Mouse (Mus musculus) stomach, embryonic 16.5 days (tissue): ENCODE measurements around the gene Gan. TPM values are rescaled to one million over a fixed set of nuclear protein-coding genes. Genes with fewer than 3 reads are reported as not detected.

ENCODE experiments used
- ATAC-seq: fragments of 200-750 bp; cut with Nextera tagmentation; 2 replicates; pipeline ENCODE4 v1.8.0; 2017; ENCODE audit warnings: moderate number of reproducible peaks, moderate TSS enrichment; ENCODE audit not compliant: insufficient read depth, low FRiP score
- H3K27ac ChIP-seq: fragments of 300-500 bp; sonication (generic); 2 replicates; pipeline ENCODE4 v1.5.1; 2014; ENCODE audit warnings: low read length
- H3K27me3 ChIP-seq: fragments of 300-500 bp; sonication (generic); 2 replicates; pipeline ENCODE4 v1.6.1; 2014; ENCODE audit warnings: low read length, control low read depth, mixed read lengths; ENCODE audit not compliant: control insufficient read depth, insufficient read depth
- H3K36me3 ChIP-seq: fragments of 300-500 bp; sonication (generic); 2 replicates; pipeline ENCODE4 v1.6.1; 2014; ENCODE audit warnings: low read length; ENCODE audit not compliant: control insufficient read depth, insufficient read depth
- H3K4me1 ChIP-seq: fragments of 300-500 bp; sonication (generic); 2 replicates; pipeline ENCODE4 v1.6.1; 2014; ENCODE audit warnings: low read length, control low read depth, mixed read lengths; ENCODE audit not compliant: control insufficient read depth, insufficient read depth
- H3K4me2 ChIP-seq: fragments of 300-500 bp; sonication (generic); 2 replicates; pipeline ENCODE4 v1.6.1; 2014; ENCODE audit warnings: low read depth, low read length, mixed read lengths
- H3K4me3 ChIP-seq: fragments of 300-500 bp; sonication (generic); replicated peaks from 2 replicates; pipeline ENCODE4 v1.5.1; 2014; ENCODE audit warnings: mild to moderate bottlenecking, low read length
- H3K9ac ChIP-seq: fragments of 300-500 bp; sonication (generic); 2 replicates; pipeline ENCODE4 v1.6.1; 2014; ENCODE audit warnings: low read length
- H3K9me3 ChIP-seq: fragments of 300-500 bp; sonication (generic); replicated peaks from 2 replicates; pipeline ENCODE4 v1.6.1; 2016; ENCODE audit warnings: low read length, control low read depth; ENCODE audit not compliant: control insufficient read depth
- WGBS: fragments of 180-500 bp; shearing (Covaris S2); extraction: QIAGEN DNeasy Blood & Tissue Kit; methylation state at CpG from one replicate; pipeline ENCODE4 v1.1.7; 2014; 5-methylcytosine and 5-hydroxymethylcytosine counted together
- polyA plus RNA-seq: library from polyadenylated mRNA; unstranded; fragments of >200 nt; fragmentation: Nextera tagmentation; extraction: Ambion mirVana; gene quantifications from 2 replicates; pipeline ENCODE4 v1.2.1, GENCODE M21; 2015

The Gan gene
- polyA plus RNA-seq, 1 experiment from 2014 or later: 2.2 TPM

DNA sequence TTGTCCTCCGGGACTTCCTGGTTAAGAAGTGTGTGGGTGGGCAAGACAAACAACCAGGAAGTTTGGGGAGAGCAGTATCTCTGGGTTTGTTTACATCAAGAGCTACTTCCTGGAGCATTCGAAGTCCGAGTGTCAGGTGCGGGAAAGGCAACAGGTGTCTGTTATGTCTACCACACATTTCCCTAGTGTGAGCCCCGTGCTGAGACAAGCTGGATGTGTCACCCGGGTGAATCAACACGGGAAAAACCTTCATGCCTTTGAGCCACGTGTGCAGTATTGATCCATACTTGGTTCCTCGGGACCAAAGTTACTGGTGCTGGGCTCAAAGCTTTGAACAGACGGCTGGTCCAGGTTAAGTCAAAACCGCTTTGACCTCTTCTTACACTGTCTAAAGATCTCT lies 20.6 kb upstream of the Gan start:
- Histone ChIP-seq H3K27me3 (no peaks in the 10 kb centered on the region), H3K36me3 (no peaks in the 10 kb centered on the region), H3K4me3 (no peak overlapping the region), H3K4me1 (no peaks in the 10 kb centered on the region), H3K9ac (no peak overlapping the region), H3K27ac (no peak overlapping the region), H3K4me2 (peak overlapping the region; percentile 10; the same call in 1 of the 2 replicates), H3K9me3 (peaks cover 7% of the 10 kb centered on the region; the same call in 1 of the 2 replicates)
- ATAC-seq: no peak
- WGBS: 35% methylated on average over 11 of the region's 11 CpGs

DNA sequence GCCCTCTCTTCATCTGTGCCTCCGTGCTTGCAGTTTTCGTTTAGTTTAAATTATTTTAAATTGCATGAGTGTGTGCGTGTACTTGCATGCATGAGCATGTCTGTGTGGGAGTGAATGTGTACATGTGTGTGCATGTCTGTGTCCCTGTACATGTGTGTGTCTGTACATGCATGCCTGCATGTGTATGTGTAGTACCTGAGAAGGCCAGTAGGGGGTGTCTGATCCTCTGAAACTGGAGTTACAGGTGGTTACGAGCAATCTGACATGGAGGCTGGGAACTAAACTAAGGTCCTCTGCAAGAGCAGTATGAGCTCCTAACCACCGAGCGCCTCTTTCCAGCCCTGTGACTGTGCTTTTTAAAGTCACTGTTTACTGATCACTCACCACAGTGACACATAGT lies 9.4 kb upstream of the Gan start:
- H3K9me3 ChIP-seq: no peaks in the 10 kb centered on the region
- 90% methylated on average over 6 of the region's 6 CpGs for WGBS

DNA sequence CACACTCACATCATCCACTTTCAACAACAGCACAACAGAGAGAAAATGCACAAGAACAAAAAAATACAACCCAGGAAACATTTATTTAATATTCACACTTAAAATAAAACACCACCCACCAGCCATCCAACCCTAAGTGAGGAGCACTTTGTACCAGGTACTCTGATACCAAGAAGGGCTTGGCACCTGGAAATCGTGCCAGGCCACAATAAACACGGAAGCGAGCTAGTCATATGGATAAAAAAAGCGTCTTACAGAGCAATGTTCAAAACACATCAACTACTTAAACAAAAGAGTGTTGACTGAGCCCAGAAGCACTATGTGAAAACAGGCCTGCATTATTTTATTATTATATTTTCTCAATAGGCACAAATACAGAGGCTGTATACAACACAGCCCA lies 1.8 kb upstream of the Gan start:
- Histone ChIP-seq H3K27me3 (no peaks in the 10 kb centered on the region), H3K4me1 (peaks cover 16% of the 10 kb centered on the region; the same call in 1 of the 2 replicates), H3K9ac (no peak overlapping the region), H3K4me3 (no peak overlapping the region), H3K36me3 (no peaks in the 10 kb centered on the region), H3K9me3 (no peaks in the 10 kb centered on the region), H3K27ac (no peak overlapping the region), H3K4me2 (peak overlapping the region; percentile 64)
- ATAC-seq: no peak
- WGBS: 87% methylated on average over 4 of the region's 4 CpGs

More for the DNA sequence above, 9.4 kb upstream of the Gan start:
- ATAC-seq: no peak
- H3K27ac ChIP-seq: no peak overlapping the region
- no peak overlapping the region for H3K4me3 ChIP-seq
- no peak overlapping the region for H3K4me2 ChIP-seq
- H3K27me3 ChIP-seq: no peaks in the 10 kb centered on the region
- no peak overlapping the region for H3K9ac ChIP-seq
- no peaks in the 10 kb centered on the region for H3K4me1 ChIP-seq
- no peaks in the 10 kb centered on the region for H3K36me3 ChIP-seq

DNA sequence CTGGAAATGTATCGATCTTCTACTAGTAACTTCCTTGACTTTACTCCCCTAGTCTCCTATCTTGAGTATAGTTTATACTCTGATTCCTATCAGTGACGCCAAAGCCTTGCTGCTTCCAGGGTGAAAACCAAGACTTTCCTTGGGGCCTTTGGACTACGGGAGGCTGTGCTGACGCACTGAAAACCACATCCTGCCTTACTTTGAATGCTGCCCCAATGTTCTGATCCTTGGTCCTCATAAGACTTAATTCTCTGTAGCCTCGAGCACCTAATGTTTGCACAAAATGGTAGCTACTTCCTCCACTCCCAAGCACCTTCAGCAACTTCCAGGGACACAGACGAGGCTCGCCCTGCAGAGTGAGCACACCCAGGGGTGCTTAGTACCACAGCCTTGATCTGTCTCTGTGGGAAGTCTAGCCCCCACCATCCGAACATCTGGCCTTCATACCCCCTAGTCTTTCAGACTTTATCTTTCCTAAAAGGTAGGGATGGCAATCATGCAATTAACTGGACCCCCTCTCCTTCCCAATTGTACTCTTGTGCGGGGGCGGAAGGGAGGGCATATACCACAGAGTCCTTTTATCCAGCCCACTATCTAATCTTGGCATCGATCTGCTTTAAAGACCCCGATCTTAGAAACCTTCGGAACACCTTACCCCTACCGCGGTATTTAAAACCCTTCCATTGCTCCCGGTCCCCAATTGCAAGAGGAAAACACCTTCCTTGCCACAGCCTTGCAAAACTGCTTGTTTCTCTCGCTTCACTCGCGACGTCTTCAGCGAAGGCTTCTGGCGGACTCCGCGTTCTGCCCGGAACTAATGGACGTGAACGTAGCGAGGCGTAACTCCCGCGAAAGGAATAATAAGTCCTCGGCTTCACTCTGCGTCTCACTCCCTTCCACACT lies 818 bp upstream of the Gan start:
- Histone ChIP-seq H3K4me2 (peak overlapping the region; percentile 64), H3K4me3 (peak overlapping the region; percentile 90)
- 8% methylated on average over 33 of the region's 33 CpGs for WGBS

DNA sequence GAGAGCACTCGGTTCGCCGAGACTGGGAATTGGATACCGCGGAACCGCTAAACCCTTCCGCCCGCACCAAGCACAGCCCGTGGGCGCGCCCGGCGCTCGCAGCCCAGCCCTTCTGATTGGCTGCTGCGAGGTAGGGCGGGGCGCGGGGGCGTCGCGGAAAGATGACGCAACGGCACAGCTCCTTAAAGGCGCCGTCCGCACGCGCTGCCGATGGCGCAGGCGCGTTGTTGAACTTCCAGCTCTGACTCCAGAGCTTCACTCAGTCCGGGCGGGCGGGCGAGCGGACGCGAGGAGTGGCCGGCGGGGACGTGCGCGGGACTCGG lies 205 bp upstream of the Gan start:
- peak overlapping the region; percentile 93 for H3K27ac ChIP-seq
- ATAC-seq: peak; percentile 96
- H3K9ac ChIP-seq: peak overlapping the region; percentile 94
- peak overlapping the region; percentile 90 for H3K4me3 ChIP-seq
- H3K4me2 ChIP-seq: peak overlapping the region; percentile 83
- H3K27me3 ChIP-seq: no peaks in the 10 kb centered on the region
- peaks cover 16% of the 10 kb centered on the region; the same call in 1 of the 2 replicates for H3K4me1 ChIP-seq
- no peaks in the 10 kb centered on the region for H3K9me3 ChIP-seq
- no peaks in the 10 kb centered on the region for H3K36me3 ChIP-seq
- under 1% methylated on average over 45 of the region's 45 CpGs for WGBS

More for the DNA sequence above, 818 bp upstream of the Gan start:
- Histone ChIP-seq H3K27ac (peak overlapping the region; percentile 93), H3K9me3 (no peaks in the 10 kb centered on the region), H3K36me3 (no peaks in the 10 kb centered on the region), H3K9ac (peak overlapping the region; percentile 78), H3K27me3 (no peaks in the 10 kb centered on the region), H3K4me1 (peaks cover 16% of the 10 kb centered on the region; the same call in 1 of the 2 replicates)
- no peak for ATAC-seq

DNA sequence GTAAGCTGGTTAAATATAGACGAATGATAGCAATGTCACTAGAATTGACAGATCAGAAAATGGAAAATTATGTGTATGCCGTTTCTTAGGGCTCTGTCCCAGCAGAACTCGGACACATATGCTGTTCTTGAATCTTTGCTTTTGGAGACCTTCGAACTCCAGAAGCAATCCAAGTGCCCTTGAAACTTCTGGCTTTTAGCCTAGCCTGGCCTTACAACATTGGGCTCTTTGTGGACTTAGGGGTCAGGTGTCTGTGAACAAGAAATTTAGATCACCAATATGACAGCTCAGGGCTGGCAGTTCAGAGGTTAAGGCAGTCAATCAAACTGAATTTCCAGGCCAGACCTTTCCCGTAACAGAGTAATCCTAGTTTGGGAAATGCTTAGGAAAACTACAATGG lies 1.1 kb downstream of the Gan start:
- Histone ChIP-seq H3K9ac (peak overlapping the region; percentile 94), H3K27ac (no peak overlapping the region)

DNA sequence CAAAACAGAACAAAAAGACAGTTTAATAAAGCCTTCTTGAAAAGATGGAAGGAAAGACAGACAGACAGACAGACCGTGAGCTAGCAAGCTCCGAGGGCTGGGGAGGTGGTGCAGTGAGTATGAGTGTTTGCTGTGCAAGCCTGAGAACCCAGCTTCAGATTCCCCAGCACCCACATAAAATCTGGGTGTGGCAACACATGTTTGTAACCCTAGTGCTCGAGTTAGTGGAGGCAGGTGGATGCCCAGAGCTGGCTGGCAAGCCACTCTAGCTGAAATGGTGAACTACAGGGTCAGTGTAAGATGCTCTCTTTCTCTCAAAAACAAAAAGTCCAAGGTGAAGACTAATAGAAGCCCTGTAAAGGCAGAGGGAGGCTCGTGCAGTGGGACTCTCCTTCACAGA lies 7.0 kb downstream of the Gan start:
- 74% methylated on average over 4 of the region's 4 CpGs for WGBS
- no peak overlapping the region for H3K27ac ChIP-seq
- H3K9me3 ChIP-seq: no peaks in the 10 kb centered on the region

More for the DNA sequence above, 1.1 kb downstream of the Gan start:
- peaks cover 16% of the 10 kb centered on the region; the same call in 1 of the 2 replicates for H3K4me1 ChIP-seq
- H3K36me3 ChIP-seq: no peaks in the 10 kb centered on the region
- 54% methylated on average over 5 of the region's 5 CpGs for WGBS
- H3K27me3 ChIP-seq: no peaks in the 10 kb centered on the region
- no peak for ATAC-seq
- H3K9me3 ChIP-seq: no peaks in the 10 kb centered on the region
- H3K4me2 ChIP-seq: peak overlapping the region; percentile 83
- H3K4me3 ChIP-seq: peak overlapping the region; percentile 90

DNA sequence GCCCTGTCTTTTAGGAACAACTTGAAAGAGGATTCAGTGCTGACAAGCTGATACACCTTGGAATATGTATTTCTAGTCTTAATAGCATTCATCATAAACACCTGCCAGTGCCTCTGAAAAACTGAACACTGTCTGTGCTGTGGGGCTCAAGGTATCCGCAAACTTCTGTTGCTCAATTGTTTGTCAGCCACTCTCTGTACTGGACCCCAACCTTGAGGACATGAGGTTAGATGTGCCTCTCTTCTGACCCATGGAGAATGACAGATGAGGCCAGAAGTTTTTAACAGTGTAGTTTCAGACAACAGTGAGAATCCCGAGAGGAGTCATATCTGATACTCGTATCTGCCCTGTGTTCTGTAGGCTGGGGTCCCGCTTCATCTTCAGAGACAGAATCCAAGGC lies 7.6 kb downstream of the Gan start:
- H3K4me1 ChIP-seq: peaks cover 30% of the 10 kb centered on the region
- H3K4me3 ChIP-seq: no peak overlapping the region
- no peak overlapping the region for H3K9ac ChIP-seq
- H3K4me2 ChIP-seq: no peak overlapping the region
- no peaks in the 10 kb centered on the region for H3K27me3 ChIP-seq
- H3K36me3 ChIP-seq: no peaks in the 10 kb centered on the region
- H3K27ac ChIP-seq: no peak overlapping the region
- WGBS: 92% methylated on average over 4 of the region's 4 CpGs
- no peaks in the 10 kb centered on the region for H3K9me3 ChIP-seq
- ATAC-seq: no peak

More for the DNA sequence above, 7.0 kb downstream of the Gan start:
- Histone ChIP-seq H3K4me2 (no peak overlapping the region), H3K4me1 (peaks cover 29% of the 10 kb centered on the region), H3K4me3 (no peak overlapping the region), H3K36me3 (no peaks in the 10 kb centered on the region), H3K9ac (no peak overlapping the region), H3K27me3 (no peaks in the 10 kb centered on the region)
- ATAC-seq: no peak

DNA sequence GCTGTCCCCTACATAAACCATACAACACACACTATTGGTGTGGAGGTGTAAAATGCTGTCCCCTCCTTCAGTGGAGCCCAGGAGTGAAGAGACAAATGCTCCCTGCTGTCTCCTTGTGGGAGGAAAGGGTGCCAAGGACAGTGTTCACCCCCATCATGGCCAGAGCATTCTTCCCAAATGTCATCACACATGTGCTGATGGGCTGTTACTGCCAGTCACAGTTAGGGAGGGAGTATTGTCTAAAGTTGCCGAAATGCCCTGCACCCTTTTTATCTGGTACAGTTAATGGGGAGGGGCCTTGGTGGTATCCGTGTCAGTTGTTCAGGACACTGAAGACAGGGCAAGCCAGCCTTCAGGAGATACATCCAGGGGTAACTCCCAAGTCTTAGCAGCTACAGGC lies 8.6 kb downstream of the Gan start:
- Histone ChIP-seq H3K9ac (no peak overlapping the region), H3K4me1 (peaks cover 30% of the 10 kb centered on the region), H3K4me2 (no peak overlapping the region), H3K27ac (no peak overlapping the region), H3K4me3 (no peak overlapping the region), H3K36me3 (no peaks in the 10 kb centered on the region), H3K27me3 (no peaks in the 10 kb centered on the region), H3K9me3 (no peaks in the 10 kb centered on the region)
- 75% methylated on average over 2 of the region's 2 CpGs for WGBS
- ATAC-seq: no peak
